Mouse (Mus musculus) kidney, embryonic 14.5 days (tissue): ENCODE data around the gene Hlx. TPM values are rescaled to one million over a fixed set of nuclear protein-coding genes. Genes with fewer than 3 reads are reported as not detected.

ENCODE experiments used
- ATAC-seq: fragments of 200-750 bp; cut with Nextera tagmentation; 2 replicates; pipeline ENCODE4 v1.8.0; 2017; ENCODE audit warnings: moderate number of reproducible peaks, mild to moderate bottlenecking, moderate TSS enrichment, moderate library complexity; ENCODE audit not compliant: low FRiP score, low TSS enrichment
- H3K27ac ChIP-seq: fragments of 300-500 bp; sonication (generic); 2 replicates; pipeline ENCODE4 v1.5.1; 2014; ENCODE audit warnings: low read depth, mild to moderate bottlenecking, low read length, moderate library complexity, mixed read lengths
- H3K27me3 ChIP-seq: fragments of 300-500 bp; sonication (generic); 2 replicates; pipeline ENCODE4 v1.6.1; 2014; ENCODE audit warnings: mild to moderate bottlenecking, low read length; ENCODE audit not compliant: control insufficient read depth, insufficient read depth
- H3K36me3 ChIP-seq: fragments of 300-500 bp; sonication (generic); 2 replicates; pipeline ENCODE4 v1.6.1; 2014; ENCODE audit warnings: low read length, mixed read lengths; ENCODE audit not compliant: control insufficient read depth, insufficient read depth
- H3K4me1 ChIP-seq: fragments of 300-500 bp; sonication (generic); 2 replicates; pipeline ENCODE4 v1.6.1; 2014; ENCODE audit warnings: low read length, mixed read lengths; ENCODE audit not compliant: control insufficient read depth, insufficient read depth
- H3K4me2 ChIP-seq: fragments of 300-500 bp; sonication (generic); replicated peaks from 2 replicates; pipeline ENCODE4 v1.6.1; 2014; ENCODE audit warnings: low read depth, mild to moderate bottlenecking, low read length
- H3K4me3 ChIP-seq: fragments of 300-500 bp; sonication (generic); 2 replicates; pipeline ENCODE4 v1.5.1; 2014; ENCODE audit warnings: mild to moderate bottlenecking, low read length
- H3K9ac ChIP-seq: fragments of 300-500 bp; sonication (generic); 2 replicates; pipeline ENCODE4 v1.6.1; 2014; ENCODE audit warnings: low read depth, mild to moderate bottlenecking, low read length, moderate library complexity
- H3K9me3 ChIP-seq: fragments of 300-500 bp; sonication (generic); 2 replicates; pipeline ENCODE4 v1.6.1; 2016; ENCODE audit warnings: low read length; ENCODE audit not compliant: control insufficient read depth
- WGBS: fragments of 180-500 bp; shearing (Covaris S2); extraction: QIAGEN DNeasy Blood & Tissue Kit; methylation state at CpG from one replicate; pipeline ENCODE4 v1.1.7; 2014; 5-methylcytosine and 5-hydroxymethylcytosine counted together
- polyA plus RNA-seq: library from polyadenylated mRNA; unstranded; fragments of >200 nt; fragmentation: Nextera tagmentation; extraction: Ambion mirVana; gene quantifications from 2 replicates; pipeline ENCODE4 v1.2.1, GENCODE M21; 2014

Gene Hlx
- polyA plus RNA-seq, 1 experiment from 2014 or later = 8.0 TPM

DNA sequence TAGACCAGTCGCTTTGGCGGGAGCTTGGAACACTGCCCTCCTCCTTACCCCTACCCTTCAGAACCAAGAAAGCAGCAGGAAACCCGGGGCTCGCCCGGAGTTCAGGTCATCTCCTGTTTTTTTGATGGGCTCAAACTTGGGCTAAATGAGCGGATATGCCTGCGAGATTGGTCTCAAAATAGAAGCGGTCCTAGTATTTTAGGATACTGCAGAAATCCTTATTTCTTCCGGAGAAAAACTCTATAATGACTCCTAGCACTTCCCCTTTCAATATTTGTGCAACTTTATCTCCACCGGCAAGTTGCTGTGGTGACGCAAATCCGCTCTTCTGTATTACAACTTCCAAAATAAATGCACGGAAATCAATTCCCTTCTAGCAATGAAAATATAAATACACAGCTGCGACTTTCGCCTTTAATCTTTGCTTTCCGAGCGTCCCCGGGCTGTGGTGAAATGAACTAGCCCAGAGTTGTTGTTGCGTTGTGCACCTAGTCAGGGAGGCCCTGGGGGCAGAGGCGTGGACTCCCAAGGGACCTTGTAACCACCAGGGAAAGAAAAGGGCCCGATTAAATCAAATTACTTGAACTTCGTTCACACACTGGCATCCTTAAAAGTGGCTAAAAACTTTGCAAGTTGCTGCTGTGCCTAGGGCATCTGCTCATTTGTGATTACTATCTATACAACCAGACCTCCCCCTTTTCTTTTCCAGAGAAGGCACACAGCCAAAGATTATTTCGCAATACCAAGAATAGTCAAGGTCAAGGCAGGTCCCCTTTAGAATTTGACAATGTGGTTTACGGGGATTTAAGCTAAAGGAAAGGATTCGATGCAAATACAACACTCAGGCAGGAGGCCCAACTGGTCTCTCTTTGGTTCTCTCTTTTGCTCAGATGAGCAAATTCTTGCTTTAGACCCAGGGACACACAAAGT is 2.8 kb upstream of the Hlx start:
- H3K36me3 ChIP-seq = no peaks in the 10 kb centered on the region
- no peak overlapping the region for H3K4me3 ChIP-seq
- H3K9ac ChIP-seq = no peak overlapping the region
- H3K4me2 ChIP-seq = no peak overlapping the region; the same call in 1 of the 2 replicates
- H3K4me1 ChIP-seq = 0 out of 2 replicates have a peak, but pooled peaks cover 12% of the 10 kb centered on the region
- no peaks in the 10 kb centered on the region for H3K9me3 ChIP-seq
- no peak overlapping the region for H3K27ac ChIP-seq
- no peak for ATAC-seq
- peaks cover 78% of the 10 kb centered on the region for H3K27me3 ChIP-seq
- 4% methylated on average over 25 of the region's 25 CpGs for WGBS

DNA sequence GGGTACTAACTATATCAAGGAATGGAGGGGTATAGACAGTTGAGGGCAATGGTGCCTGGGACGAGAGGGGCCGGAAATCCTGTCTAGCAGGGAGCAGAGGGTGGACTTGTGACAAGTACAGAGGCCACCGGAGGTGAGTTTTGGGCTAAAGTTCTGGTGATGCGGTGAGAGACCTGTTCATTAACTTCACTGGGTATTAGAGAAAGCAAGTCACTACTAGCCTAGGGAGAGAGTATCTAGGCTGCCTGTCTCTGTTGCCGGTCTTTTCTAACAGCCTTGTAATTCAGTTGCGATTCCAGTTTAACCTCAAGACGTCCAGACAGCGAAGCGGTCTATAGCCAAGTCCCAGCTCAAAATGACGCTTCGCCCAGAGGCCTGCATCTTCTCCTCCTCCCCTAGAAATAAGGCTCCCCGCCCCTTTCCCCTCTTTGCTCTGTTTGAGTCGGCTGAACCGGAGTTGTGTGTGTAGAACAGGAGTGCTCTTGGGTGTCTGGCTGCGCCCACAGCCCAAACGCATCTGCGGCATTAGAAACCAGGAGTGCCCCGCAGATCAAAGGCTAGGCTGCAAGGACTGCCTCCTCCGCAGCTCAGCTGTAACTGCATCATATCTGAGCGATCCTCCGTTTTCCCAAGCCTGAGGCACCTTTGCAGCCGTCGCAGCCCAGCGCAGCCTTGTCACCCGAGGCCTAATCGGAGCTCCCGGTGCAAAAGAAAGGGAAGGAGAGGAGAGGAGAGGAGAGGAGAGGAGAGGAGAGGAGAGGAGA is 1.8 kb upstream of the Hlx start:
- H3K9me3 ChIP-seq = no peaks in the 10 kb centered on the region
- WGBS = 2% methylated on average over 27 of the region's 27 CpGs
- ATAC-seq = no peak
- H3K4me3 ChIP-seq = 0 out of 2 replicates have a peak overlapping the region, but pooled peaks have one; percentile 5
- peak overlapping the region; percentile 89; the same call in 1 of the 2 replicates for H3K4me2 ChIP-seq
- H3K27ac ChIP-seq = no peak overlapping the region
- no peaks in the 10 kb centered on the region for H3K36me3 ChIP-seq
- H3K9ac ChIP-seq = no peak overlapping the region
- H3K4me1 ChIP-seq = 0 out of 2 replicates have a peak, but pooled peaks cover 12% of the 10 kb centered on the region
- peaks cover 77% of the 10 kb centered on the region for H3K27me3 ChIP-seq

DNA sequence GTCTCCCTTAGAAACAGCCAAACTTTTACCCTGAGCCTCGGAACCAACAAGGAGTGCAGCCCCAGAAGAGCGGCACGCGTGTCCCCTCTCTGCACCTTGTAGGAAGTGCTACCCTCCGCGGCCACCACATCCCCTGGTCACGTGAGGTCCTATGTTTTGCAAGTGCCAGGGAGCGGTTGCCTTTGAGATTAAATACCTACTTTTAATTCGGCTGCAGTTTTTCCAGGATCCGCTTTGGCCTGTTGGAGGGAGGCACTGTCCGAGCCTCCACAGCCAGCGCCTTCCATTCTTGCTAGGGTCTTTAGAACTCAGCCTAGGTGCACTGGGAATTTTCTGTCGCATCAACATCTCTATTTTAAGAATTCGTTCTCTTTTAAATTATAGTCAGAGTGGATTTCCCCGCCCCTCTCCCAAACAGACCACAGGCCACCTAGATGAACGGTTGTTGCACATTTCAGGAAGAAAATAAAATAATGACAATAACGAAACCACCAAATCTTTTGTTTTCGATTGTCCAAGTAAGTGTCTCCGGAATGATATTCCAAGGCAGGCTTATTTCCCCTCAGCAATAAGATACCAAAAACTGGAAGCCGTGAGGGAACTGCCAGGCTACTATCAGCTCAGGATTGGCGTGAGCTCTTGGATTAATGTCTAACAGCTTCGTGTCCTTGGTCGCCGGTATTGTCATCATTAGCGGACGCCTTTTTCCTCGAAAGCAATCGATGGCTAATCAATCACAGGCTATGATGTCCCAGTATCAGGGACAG is 1.1 kb upstream of the Hlx start:
- no peak for ATAC-seq
- H3K4me1 ChIP-seq = 0 out of 2 replicates have a peak, but pooled peaks cover 12% of the 10 kb centered on the region
- peak overlapping the region; percentile 89 for H3K4me2 ChIP-seq
- H3K36me3 ChIP-seq = no peaks in the 10 kb centered on the region
- no peak overlapping the region for H3K27ac ChIP-seq
- 3% methylated on average over 28 of the region's 28 CpGs for WGBS
- peak overlapping the region; percentile 58; the same call in 1 of the 2 replicates for H3K4me3 ChIP-seq
- no peaks in the 10 kb centered on the region for H3K9me3 ChIP-seq
- no peak overlapping the region for H3K9ac ChIP-seq
- peaks cover 78% of the 10 kb centered on the region for H3K27me3 ChIP-seq

DNA sequence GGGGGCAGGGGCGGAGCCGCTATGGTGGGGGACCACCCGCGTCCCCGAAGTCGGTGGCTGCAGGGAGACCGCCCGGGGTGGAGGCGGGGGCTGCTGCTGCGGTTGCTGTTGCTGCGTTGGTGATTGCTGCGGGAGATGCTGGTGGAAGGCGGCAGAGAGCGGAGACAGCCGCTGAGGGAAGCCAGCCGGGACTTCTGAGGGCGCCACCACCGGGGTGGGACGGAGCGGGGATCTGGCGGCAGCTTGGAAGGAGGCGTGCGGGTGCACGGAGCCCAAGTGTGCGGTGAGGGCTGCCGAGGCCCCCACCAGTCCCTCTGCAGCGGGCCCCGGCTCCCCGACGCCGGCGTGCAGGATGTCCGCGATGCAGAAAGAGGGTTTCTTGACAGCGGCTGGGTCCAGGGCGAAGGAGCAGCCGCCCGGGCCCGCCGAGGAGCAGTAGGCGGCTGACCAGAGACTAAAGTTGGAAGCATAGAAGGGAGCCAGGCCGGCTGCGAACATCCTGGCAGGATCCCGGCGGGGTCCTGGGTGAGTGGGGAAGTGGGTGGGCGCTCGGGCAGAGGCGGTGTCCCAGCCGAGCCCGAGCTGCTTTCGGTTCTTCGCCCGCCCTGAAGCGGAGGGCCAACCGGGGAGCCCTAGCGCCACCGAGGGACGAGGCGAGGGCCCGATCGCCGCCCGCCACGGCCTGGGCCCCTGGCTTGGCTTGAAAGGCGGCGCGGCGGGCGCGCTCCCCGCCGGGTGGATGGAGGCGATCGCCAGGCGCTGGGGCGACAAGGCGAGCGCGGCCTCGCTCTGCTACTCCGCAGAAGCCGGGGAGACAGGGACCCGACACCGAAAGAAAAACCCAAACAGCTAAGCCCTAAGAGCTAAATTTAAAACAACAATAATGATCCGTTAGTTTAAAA is 524 bp downstream of the Hlx start:
- Histone ChIP-seq H3K27ac (peak overlapping the region; percentile 83), H3K4me1 (peaks cover 22% of the 10 kb centered on the region; the same call in 1 of the 2 replicates), H3K9ac (peak overlapping the region; percentile 62), H3K9me3 (no peaks in the 10 kb centered on the region), H3K4me3 (peak overlapping the region; percentile 58), H3K27me3 (peaks cover 83% of the 10 kb centered on the region), H3K4me2 (peak overlapping the region; percentile 89), H3K36me3 (no peaks in the 10 kb centered on the region)
- under 1% methylated on average over 85 of the region's 85 CpGs for WGBS
- peak; percentile 41 for ATAC-seq

DNA sequence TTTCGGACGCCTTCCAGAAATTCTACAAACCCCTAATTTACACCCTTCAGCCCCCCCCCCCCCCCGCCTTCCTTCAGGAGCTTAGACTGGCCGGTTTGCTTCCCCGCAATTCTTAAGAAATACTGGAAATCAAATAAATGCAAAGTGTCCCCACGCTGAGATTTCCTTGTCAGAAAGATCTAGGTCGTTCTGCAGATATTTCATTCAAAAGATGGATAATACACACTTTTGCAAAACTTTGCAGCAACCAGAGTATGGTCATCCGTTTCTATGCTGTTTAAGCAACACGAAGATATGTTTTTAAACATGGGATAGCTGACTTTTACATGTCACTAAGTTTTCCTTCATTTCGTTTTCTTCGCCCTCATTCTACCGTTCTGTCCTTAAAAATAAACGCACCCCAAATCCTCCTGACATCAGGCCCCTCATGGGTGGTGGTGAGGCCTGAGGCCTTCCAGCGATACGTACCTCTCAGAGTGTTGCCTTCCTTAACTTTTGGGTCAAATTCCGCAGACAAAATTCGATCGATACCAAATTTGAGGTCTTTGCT is 1.3 kb downstream of the Hlx start:
- Histone ChIP-seq H3K9ac (peak overlapping the region; percentile 62), H3K27ac (peak overlapping the region; percentile 83; the same call in 1 of the 2 replicates), H3K4me1 (peaks cover 22% of the 10 kb centered on the region; the same call in 1 of the 2 replicates), H3K4me3 (peak overlapping the region; percentile 58), H3K27me3 (peaks cover 83% of the 10 kb centered on the region), H3K36me3 (no peaks in the 10 kb centered on the region), H3K9me3 (no peaks in the 10 kb centered on the region), H3K4me2 (peak overlapping the region; percentile 89)
- no peak for ATAC-seq
- 3% methylated on average over 18 of the region's 18 CpGs for WGBS

DNA sequence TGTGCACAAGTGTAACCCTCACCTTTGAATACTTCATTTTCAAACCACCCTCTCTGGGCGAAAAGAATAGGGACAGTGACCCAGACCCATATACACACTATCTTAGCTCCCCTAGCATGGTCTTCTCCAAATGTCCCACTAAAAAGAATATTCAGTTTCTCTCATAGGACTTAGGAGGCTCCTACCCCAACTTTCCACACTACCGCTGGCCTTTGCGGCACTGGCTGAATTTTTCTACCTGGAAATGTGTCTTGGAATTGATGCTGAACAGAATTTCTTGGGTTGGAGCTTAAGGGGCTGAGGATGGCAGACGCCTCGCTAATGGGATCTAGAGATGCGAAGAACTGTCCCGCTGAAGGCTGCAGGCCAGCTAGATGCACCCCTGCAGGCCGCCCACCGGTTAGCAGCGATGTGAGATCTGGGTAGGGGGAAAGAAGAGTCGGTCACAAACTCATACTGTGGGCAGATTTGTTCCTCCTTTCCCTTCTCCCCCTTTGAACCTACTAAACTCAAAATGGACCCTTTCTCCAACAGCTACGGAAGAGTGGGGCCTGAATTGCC is 1.9 kb downstream of the Hlx start:
- Histone ChIP-seq H3K9me3 (no peaks in the 10 kb centered on the region), H3K27me3 (peaks cover 83% of the 10 kb centered on the region), H3K36me3 (no peaks in the 10 kb centered on the region), H3K27ac (no peak overlapping the region), H3K4me3 (peak overlapping the region; percentile 58), H3K9ac (peak overlapping the region; percentile 62; the same call in 1 of the 2 replicates), H3K4me1 (peaks cover 22% of the 10 kb centered on the region; the same call in 1 of the 2 replicates), H3K4me2 (0 out of 2 replicates have a peak overlapping the region, but pooled peaks have one; percentile 8)
- 3% methylated on average over 12 of the region's 12 CpGs for WGBS
- ATAC-seq = no peak

DNA sequence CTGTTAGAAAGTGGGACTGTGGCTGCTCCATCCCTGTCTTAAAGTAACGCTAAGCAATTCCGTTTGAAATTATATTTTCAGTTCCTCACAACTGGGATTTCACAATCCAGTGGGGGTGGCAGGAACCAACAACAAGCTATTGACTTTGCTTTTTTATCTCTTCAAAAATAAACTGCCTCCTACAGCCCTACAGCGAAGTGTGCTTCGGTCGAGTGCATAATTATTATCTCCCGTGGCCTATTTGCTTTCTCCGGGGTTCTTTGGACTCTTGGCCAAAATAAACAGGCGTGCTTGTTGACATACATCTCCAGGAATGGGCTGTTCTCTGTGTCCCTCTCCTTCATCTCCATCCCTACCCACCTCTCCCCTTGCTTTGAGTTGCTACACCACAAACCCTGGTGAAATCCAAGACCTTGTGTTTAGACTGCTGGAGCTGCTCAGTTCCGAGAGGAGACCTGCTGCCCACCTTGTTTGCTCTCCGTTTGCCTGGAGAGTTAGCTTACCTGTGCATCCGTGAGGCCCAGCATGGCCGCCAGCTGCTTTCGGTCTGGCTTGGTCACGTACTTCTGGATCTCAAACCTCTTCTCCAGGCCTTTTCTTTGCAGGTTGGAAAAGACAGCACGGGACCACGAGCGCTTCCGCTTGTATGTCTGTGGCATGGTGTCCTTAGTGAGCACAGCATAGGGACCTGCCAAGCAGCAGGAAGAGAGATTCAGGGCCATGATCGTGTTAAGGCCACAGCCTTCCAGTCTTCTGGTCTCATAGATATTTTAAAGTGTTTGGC is 2.9 kb downstream of the Hlx start:
- 3% methylated on average over 19 of the region's 19 CpGs for WGBS
- Histone ChIP-seq H3K27me3 (peaks cover 89% of the 10 kb centered on the region), H3K4me3 (peak overlapping the region; percentile 58), H3K4me2 (peak overlapping the region; percentile 30), H3K27ac (no peak overlapping the region), H3K9me3 (no peaks in the 10 kb centered on the region), H3K36me3 (no peaks in the 10 kb centered on the region), H3K9ac (peak overlapping the region; percentile 62; the same call in 1 of the 2 replicates), H3K4me1 (peaks cover 22% of the 10 kb centered on the region; the same call in 1 of the 2 replicates)
- ATAC-seq = no peak
